Mouse (Mus musculus): ENCODE measurements around the gene B230104I21Rik. TPM values are rescaled to one million over a fixed set of nuclear protein-coding genes. Genes with fewer than 3 reads are reported as not detected.

The B230104I21Rik gene
- polyA plus RNA-seq, 1 experiment from 2014 or later: not detected

DNA sequence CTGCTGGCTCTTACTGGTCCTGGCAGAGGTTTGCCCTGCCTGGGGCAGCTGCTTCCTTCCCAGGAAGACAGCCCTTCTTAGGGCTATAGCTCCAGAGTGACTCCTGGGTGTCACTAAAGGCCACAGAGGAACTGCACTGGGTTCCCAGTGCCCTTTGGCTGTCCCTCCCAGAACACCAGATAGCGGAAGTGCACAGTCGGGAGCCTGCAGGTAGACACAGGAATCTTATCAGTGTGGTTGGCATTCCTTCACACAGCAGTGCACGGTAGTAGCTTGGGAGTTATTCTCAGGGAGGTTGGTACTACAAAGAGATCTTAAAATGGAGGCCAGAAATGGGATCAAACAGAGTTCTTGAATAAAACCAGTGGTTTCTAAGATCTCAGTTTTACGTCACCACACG, 22.4 kb downstream of the B230104I21Rik start:
- H3K9ac ChIP-seq: no peak overlapping the region
- no peak for ATAC-seq (replicated peaks)

GRCm38 (mm10) chr4:154358816-154359215, 22.9 kb downstream of the B230104I21Rik start:
- WGBS: 39% methylated on average over 11 of the region's 11 CpGs
- H3K4me2 ChIP-seq: no peak overlapping the region
- ATAC-seq (replicated peaks): no peak
- H3K4me3 ChIP-seq: no peak overlapping the region
- H3K4me1 ChIP-seq: peaks cover 9% of the 10 kb centered on the region; the same call in 1 of the 2 replicates
- H3K9ac ChIP-seq: no peak overlapping the region
- no peak overlapping the region for H3K27ac ChIP-seq
- H3K36me3 ChIP-seq (replicated peaks): no peaks in the 10 kb centered on the region
- no peaks in the 10 kb centered on the region for H3K27me3 ChIP-seq (replicated peaks)
- no peaks in the 10 kb centered on the region for H3K9me3 ChIP-seq

More for the DNA sequence above, 22.4 kb downstream of the B230104I21Rik start:
- no peaks in the 10 kb centered on the region for H3K27me3 ChIP-seq (replicated peaks)
- no peak overlapping the region for H3K4me2 ChIP-seq
- H3K9me3 ChIP-seq: no peaks in the 10 kb centered on the region
- no peak overlapping the region for H3K4me3 ChIP-seq
- WGBS: 56% methylated on average over 5 of the region's 5 CpGs
- H3K27ac ChIP-seq: no peak overlapping the region
- H3K4me1 ChIP-seq: peaks cover 9% of the 10 kb centered on the region; the same call in 1 of the 2 replicates
- no peaks in the 10 kb centered on the region for H3K36me3 ChIP-seq (replicated peaks)

GRCm38 (mm10) chr4:154359762-154360300, 23.9 kb downstream of the B230104I21Rik start:
- Histone ChIP-seq H3K27me3 (replicated peaks) (no peaks in the 10 kb centered on the region), H3K4me3 (no peak overlapping the region), H3K4me1 (peaks cover 9% of the 10 kb centered on the region; the same call in 1 of the 2 replicates), H3K27ac (no peak overlapping the region), H3K9ac (no peak overlapping the region), H3K9me3 (no peaks in the 10 kb centered on the region), H3K4me2 (no peak overlapping the region), H3K36me3 (replicated peaks) (no peaks in the 10 kb centered on the region)
- ATAC-seq (replicated peaks): no peak
- WGBS: 86% methylated on average over 9 of the region's 9 CpGs

GRCm38 (mm10) chr4:154360441-154360840, 24.5 kb downstream of the B230104I21Rik start:
- H3K27ac ChIP-seq: no peak overlapping the region
- no peak for ATAC-seq (replicated peaks)
- no peaks in the 10 kb centered on the region for H3K9me3 ChIP-seq

GRCm38 (mm10) chr4:154360850-154361249, 24.9 kb downstream of the B230104I21Rik start:
- no peak overlapping the region for H3K4me2 ChIP-seq
- H3K27me3 ChIP-seq (replicated peaks): no peaks in the 10 kb centered on the region
- no peak overlapping the region for H3K27ac ChIP-seq
- no peak overlapping the region for H3K9ac ChIP-seq
- peaks cover 9% of the 10 kb centered on the region; the same call in 1 of the 2 replicates for H3K4me1 ChIP-seq
- ATAC-seq (replicated peaks): no peak
- H3K9me3 ChIP-seq: no peaks in the 10 kb centered on the region
- WGBS: 66% methylated on average over 3 of the region's 3 CpGs
- no peak overlapping the region for H3K4me3 ChIP-seq
- no peaks in the 10 kb centered on the region for H3K36me3 ChIP-seq (replicated peaks)

More at GRCm38 (mm10) chr4:154360441-154360840, 24.5 kb downstream of the B230104I21Rik start:
- Histone ChIP-seq H3K4me3 (no peak overlapping the region), H3K27me3 (replicated peaks) (no peaks in the 10 kb centered on the region), H3K9ac (no peak overlapping the region), H3K4me2 (no peak overlapping the region), H3K4me1 (peaks cover 9% of the 10 kb centered on the region; the same call in 1 of the 2 replicates), H3K36me3 (replicated peaks) (no peaks in the 10 kb centered on the region)
- 92% methylated on average over 6 of the region's 7 CpGs for WGBS

DNA sequence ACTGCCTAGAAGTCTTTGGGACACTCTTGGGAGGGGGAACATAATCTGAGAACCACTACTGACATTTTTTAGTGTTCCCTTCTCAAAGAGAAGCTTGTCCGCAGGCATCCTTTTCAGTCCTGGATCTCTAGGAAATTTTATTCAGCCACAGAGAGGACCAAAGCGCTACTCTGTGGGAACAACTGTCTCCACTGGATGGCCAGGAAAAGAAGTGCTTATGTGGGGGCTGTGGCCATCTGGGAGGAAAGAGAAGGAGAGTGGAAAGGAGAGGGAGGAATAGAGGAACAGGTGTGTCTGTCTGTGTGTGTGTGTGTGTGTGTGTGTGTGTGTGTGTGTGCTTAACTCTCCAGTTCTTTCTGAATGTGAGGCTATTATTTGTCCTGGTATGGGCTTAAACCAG, 28.8 kb downstream of the B230104I21Rik start:
- Histone ChIP-seq H3K9ac (no peak overlapping the region), H3K4me2 (no peak overlapping the region), H3K27me3 (replicated peaks) (no peaks in the 10 kb centered on the region), H3K9me3 (no peaks in the 10 kb centered on the region), H3K4me1 (no peaks in the 10 kb centered on the region), H3K36me3 (replicated peaks) (no peaks in the 10 kb centered on the region), H3K27ac (no peak overlapping the region), H3K4me3 (no peak overlapping the region)
- ATAC-seq (replicated peaks): no peak
- WGBS: 89% methylated on average over 2 of the region's 2 CpGs

- H3K4me1 ChIP-seq: no peaks in the 10 kb centered on the region
- WGBS: 80% methylated on average over 6 of the region's 6 CpGs
- H3K4me3 ChIP-seq: no peak overlapping the region
- no peak overlapping the region for H3K9ac ChIP-seq
- H3K36me3 ChIP-seq (replicated peaks): no peaks in the 10 kb centered on the region
- H3K27me3 ChIP-seq (replicated peaks): no peaks in the 10 kb centered on the region
- ATAC-seq (replicated peaks): no peak
- H3K9me3 ChIP-seq: no peaks in the 10 kb centered on the region
- no peak overlapping the region for H3K27ac ChIP-seq
- H3K4me2 ChIP-seq: no peak overlapping the region
Measured at GRCm38 (mm10) chr4:154366836-154367235, 30.9 kb downstream of the B230104I21Rik start.

DNA sequence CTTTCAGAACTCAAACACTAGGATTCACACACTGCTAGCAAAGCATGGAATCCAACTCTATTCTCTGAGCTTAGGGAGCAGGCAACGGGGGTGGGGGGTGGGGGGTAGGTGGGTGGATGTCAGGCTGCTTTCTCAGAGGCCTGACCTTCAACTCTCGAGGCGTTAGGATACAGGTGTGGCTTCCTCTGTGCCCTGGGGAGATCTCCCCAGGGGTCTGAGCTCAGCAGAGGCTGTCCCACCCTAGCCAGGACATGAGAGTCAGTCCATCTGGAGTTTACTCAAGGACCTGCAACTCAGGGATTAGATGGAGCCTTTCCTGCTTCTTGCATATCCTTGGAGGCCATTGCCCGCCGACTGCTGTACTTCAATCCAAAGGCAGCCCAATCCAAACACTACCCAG, 33.2 kb downstream of the B230104I21Rik start:
- 80% methylated on average over 5 of the region's 5 CpGs for WGBS
- Histone ChIP-seq H3K4me3 (no peak overlapping the region), H3K27me3 (replicated peaks) (no peaks in the 10 kb centered on the region), H3K9ac (no peak overlapping the region), H3K4me1 (no peaks in the 10 kb centered on the region), H3K36me3 (replicated peaks) (no peaks in the 10 kb centered on the region), H3K4me2 (no peak overlapping the region), H3K27ac (no peak overlapping the region), H3K9me3 (no peaks in the 10 kb centered on the region)
- ATAC-seq (replicated peaks): no peak

DNA sequence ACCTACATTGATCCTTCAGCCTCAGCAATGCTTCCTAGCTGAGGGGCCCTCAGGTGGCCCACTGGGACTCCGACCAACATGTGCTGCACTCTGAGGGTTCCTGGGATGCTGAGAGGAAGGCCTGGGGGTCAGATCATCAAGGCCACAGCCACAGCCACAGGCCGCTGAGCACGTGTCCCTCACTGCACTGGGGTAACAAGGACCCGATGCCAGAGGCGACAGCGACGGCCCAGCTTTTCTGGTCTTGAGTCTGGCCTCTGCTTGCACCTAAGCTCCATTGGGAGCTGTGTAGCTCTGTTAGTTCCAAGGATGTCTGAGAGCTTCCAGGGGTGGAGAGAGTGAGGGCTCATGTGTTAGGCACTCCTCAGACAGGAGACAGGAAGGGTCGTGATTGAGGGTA, 34.9 kb downstream of the B230104I21Rik start:
- Histone ChIP-seq H3K36me3 (replicated peaks) (no peaks in the 10 kb centered on the region), H3K4me3 (no peak overlapping the region), H3K27me3 (replicated peaks) (no peaks in the 10 kb centered on the region), H3K9ac (no peak overlapping the region), H3K27ac (no peak overlapping the region), H3K4me2 (no peak overlapping the region), H3K4me1 (no peaks in the 10 kb centered on the region), H3K9me3 (no peaks in the 10 kb centered on the region)
- ATAC-seq (replicated peaks): no peak
- 82% methylated on average over 8 of the region's 8 CpGs for WGBS

DNA sequence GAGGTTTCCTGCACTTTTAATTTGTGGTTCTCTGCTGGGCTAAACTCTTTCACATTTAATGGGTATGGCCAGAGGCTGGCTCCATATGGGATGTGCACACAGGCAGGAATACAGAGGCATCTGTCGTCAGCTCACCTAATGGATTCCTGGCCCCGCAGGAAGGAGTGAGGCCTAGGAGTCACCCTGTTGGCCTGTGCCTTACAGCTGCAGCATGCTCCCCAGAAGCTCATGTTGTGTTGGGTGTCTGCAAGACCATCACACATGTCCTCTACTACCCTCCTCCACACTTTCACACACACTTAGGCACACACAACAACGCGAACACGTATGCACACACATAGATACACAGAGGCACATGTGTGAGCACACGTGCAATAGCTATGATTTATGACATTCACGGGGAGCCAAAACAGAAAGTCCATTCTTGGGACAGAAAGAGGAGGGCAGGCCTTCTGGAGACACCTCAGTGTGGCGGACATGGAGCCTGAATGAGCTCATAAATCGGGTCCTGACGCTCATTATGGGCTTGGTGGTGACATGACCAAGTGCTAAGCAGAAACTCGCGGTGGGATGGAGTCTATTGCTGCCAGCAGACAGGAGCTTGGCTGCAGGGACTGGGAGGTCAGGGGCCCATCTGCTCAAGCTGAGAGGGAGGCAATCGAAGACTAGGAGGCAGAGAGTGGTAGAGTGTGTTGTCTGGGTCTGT, 35.8 kb downstream of the B230104I21Rik start:
- 83% methylated on average over 13 of the region's 13 CpGs for WGBS
- no peak for ATAC-seq (replicated peaks)

DNA sequence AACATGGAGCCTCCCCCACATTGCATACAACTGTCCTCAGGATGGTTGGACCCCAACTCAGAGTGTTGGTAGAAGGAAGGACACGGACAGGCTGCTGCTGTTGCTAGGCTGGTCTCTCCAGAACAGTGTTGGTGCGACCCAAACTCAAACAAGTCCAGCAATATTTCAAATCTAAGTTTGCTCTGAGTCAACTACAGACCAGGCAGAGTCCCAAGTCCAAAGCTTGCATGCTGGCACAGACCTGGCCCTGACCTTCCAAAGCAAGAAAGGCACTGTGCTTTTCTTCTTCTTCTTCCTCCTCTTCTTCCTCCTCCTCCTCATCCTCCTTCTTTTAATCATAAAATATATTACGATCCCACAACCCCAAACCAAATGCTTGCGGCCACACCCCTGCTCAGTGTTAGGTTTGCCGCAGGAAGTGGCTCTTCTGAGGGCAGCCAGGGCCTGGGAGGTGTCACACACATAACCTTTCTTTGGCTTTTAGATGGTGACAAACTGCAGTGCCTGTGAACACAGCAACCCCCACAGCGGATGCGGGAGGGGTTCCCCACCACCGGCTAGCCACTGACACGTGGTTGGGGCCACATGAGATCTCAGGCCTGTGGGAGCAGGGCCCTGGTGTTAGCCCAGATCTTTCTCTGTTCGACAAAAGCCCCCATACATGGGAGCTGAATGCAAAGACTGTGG, 40.2 kb downstream of the B230104I21Rik start:
- H3K4me2 ChIP-seq: no peak overlapping the region
- no peaks in the 10 kb centered on the region for H3K4me1 ChIP-seq
- no peak overlapping the region for H3K27ac ChIP-seq
- no peaks in the 10 kb centered on the region for H3K9me3 ChIP-seq
- no peaks in the 10 kb centered on the region for H3K27me3 ChIP-seq (replicated peaks)
- H3K36me3 ChIP-seq (replicated peaks): no peaks in the 10 kb centered on the region
- H3K9ac ChIP-seq: no peak overlapping the region
- ATAC-seq (replicated peaks): no peak
- H3K4me3 ChIP-seq: no peak overlapping the region
- 89% methylated on average over 10 of the region's 10 CpGs for WGBS

More for the DNA sequence above, 35.8 kb downstream of the B230104I21Rik start:
- H3K9me3 ChIP-seq: no peaks in the 10 kb centered on the region
- no peak overlapping the region for H3K9ac ChIP-seq
- no peak overlapping the region for H3K4me3 ChIP-seq
- no peaks in the 10 kb centered on the region for H3K27me3 ChIP-seq (replicated peaks)
- no peak overlapping the region for H3K4me2 ChIP-seq
- no peak overlapping the region for H3K27ac ChIP-seq
- H3K36me3 ChIP-seq (replicated peaks): no peaks in the 10 kb centered on the region
- H3K4me1 ChIP-seq: no peaks in the 10 kb centered on the region

- no peaks in the 10 kb centered on the region for H3K27me3 ChIP-seq (replicated peaks)
- 95% methylated on average over 2 of the region's 2 CpGs for WGBS
- no peak overlapping the region for H3K4me3 ChIP-seq
- H3K36me3 ChIP-seq (replicated peaks): no peaks in the 10 kb centered on the region
- no peak overlapping the region for H3K4me2 ChIP-seq
- H3K9ac ChIP-seq: no peak overlapping the region
- no peaks in the 10 kb centered on the region for H3K9me3 ChIP-seq
- ATAC-seq (replicated peaks): no peak
- H3K4me1 ChIP-seq: no peaks in the 10 kb centered on the region
- H3K27ac ChIP-seq: no peak overlapping the region
Measured at GRCm38 (mm10) chr4:154378876-154379275, 42.9 kb downstream of the B230104I21Rik start.
